Mouse (Mus musculus): ENCODE measurements around the gene Syngr4. TPM values are rescaled to one million over a fixed set of nuclear protein-coding genes. Genes with fewer than 3 reads are reported as not detected.
A peak's percentile ranks its signal among the peaks of the same experiment; 100 is the strongest.
"Not testable (repeated sequence)": the region's sequence is repeated elsewhere in the genome, so short reads cannot be mapped to it uniquely, and the experiment has no call there.

Gene Syngr4
- total RNA-seq, 2 experiments from 2014 or later: 0.36 TPM; not detected in 1

DNA sequence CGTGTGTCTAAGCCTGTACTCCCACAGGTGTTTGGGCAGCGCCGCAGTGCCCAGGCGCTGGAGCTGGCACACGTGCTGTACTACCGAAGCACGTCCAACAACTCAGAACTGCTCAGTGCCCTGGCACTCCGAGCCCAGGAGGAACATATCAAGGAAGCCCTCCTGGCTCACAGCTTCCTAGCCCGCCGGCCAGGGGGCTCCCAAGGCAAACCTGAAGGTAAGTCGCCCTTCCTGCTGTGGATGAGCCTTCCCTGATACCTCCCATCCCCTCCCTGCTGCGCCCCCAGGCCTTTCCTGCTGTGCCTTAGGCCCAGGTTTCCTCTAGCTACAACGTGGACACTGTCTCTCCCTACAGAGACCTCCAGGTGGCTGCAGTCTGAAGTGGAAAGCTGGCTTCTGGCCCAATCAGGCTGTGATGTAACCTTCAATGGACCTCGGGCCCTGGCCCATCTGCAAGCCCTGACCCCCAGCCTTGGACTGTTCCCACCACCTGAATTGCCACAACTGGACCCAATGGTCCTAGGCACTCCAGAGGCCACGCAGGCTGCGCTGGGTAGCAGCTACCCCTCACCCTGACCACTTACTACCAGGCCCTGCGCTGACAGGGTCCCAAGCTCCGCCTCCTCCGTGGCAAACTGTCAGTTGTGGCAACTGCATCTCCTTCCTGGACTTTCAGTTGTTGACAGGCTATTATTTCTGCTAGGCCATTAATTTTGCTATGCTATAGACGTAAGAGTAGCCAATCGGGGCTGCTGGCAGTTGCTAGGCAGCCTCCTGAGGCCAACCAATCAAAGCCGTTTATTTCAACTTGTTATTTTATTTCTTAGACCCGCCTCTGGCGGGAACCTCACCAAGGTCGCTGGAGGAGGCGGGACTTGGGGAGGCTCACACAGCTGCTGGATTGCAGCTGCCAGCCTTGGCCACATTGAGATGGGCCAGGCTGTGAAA, 19.8 kb upstream of the Syngr4 start:
- peak; percentile 91 for DNase-seq

DNA sequence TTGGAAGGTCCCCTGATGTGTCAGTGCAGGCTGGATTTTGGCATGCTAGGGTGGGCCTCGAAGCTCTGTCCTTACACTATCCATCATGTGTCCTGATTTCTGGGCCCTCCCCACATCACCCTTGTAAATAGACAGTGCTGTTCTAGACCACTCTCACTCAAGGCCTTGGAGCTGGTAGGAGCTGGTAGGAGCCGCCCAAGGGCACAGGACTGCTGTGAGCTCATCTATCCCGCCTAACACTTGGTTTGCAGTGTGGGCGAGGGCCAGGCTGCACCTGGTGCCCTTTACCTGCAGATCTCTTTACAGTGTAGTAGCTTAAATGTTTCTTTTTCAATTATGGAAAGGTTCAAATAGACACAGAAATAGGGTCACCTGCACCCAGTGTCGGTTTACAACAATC, 18.5 kb upstream of the Syngr4 start:
- peak in 1 of 2 experiments; percentile 56 for DNase-seq

- no peak for DNase-seq
Observed at GRCm38 (mm10) chr7:45914067-45914466, 17.6 kb upstream of the Syngr4 start.

DNA sequence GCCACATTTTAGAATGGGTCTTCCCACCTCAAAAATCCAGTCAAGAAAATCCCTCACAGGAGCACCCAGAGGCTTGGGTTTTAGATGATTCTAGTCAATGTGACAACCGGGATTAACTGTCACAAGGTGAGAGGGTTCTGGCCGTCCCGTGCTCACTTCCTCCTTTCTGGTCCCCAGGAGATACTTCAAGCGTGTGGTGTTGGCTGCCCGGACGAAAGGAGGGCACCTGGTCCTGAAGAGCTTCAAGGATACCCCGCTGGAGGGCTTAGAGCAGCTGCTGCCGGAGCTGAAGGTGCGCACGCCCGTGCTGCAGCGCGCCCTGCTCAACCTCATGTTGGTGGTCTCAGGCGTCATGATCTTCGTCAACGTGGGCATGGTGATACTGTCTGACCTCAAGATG, 12.6 kb upstream of the Syngr4 start:
- no peak for DNase-seq

- DNase-seq: no peak
Observed at GRCm38 (mm10) chr7:45908384-45908783, 11.9 kb upstream of the Syngr4 start.

DNA sequence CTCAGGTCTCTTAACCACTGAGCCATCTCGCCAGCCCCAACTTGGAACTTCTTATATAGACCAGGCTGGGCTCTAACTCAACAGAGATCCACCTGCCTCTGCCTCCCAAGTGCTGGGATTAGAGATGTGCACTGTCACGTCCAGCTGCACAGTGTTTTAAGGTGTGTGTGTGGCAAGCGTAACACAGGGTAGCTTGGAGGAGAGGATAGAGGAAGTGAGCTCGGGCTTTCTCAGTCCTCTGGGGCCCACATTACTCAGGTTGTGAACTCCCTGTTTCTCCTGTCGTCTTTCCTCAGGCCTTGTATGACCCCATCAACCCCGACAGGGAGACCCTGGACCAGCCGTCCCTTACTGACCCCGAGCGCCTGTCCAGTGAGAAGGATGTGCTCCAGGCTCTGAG, 10.1 kb upstream of the Syngr4 start:
- DNase-seq: no peak

GRCm38 (mm10) chr7:45902481-45903002, 6.0 kb upstream of the Syngr4 start:
- no peak for DNase-seq

DNA sequence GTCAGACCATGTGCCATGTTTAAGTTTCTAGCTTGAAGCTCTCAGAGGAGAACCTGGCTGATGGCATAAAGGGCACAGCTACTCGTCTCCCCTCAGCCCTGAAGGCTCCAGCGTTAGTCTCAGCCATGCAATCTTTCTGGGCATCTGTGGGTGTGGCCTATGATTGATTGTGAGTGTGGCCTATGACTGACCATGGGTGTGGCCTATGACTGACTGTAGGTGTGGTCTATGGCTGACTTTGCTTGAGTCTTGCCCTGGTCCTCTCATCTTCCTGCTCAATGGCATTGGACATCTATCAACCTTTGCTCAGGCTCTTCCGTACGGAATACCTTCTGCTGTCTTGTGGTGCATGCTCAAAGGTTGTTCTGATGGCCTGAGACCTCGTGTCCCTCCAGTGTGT, 5.0 kb upstream of the Syngr4 start:
- DNase-seq: peak in 1 of 2 experiments; percentile 52

- not testable (repeated sequence) for DNase-seq
Observed at GRCm38 (mm10) chr7:45898125-45898524, 1.6 kb upstream of the Syngr4 start.

DNA sequence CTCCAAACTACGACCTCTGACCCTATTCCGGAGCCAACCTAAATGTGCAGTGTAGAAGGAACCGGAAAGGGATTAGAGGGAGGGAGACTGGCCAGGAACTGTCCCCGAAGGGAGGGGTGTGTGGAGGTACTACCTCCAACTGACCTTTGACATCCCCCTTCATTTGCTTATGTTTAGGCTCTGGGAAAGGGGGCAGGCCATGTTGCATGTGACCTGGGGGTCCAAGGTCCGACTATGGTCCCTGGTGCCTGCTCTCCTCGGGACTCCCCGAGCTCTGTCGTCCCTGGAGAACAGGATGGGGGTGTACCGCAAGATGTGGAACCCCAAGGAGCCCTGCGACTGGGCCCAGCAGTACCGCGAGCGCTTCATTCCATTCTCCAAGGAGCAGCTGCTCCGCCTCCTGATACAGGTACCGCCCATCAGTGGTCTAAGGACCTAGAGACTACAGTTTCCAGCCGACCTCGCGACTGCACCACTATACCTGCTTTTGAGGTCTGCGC, 794 bp upstream of the Syngr4 start:
- peak; percentile 61 to 72 for DNase-seq

- DNase-seq: no peak
Observed at GRCm38 (mm10) chr7:45895931-45896516, 490 bp downstream of the Syngr4 start.

GRCm38 (mm10) chr7:45892651-45893050, 3.9 kb downstream of the Syngr4 start:
- no peak for DNase-seq

GRCm38 (mm10) chr7:45887246-45887645, 9.3 kb downstream of the Syngr4 start:
- DNase-seq: no peak

DNA sequence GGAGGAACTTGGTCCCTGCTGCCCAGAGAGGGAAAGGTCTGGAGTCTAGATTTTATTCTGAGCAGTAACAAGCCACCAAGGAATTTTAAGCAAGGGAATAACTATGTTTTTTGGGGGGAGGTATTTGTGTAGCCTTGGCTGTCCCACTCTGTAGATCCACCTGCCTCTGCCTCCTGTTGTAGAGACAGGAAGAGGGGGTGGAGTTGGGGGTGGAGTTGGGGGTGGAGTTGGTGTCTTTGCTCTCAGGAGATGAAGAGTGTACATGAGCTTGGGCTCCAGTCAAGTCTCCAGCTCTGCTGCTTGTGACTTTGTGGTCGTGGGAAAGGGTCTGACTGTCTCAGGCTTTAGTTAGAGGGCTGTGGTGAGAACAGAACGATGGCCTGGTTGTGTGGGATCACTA, 15.5 kb downstream of the Syngr4 start:
- DNase-seq: no peak

- DNase-seq: no peak
Observed at GRCm38 (mm10) chr7:45880531-45880930, 16.0 kb downstream of the Syngr4 start.

DNA sequence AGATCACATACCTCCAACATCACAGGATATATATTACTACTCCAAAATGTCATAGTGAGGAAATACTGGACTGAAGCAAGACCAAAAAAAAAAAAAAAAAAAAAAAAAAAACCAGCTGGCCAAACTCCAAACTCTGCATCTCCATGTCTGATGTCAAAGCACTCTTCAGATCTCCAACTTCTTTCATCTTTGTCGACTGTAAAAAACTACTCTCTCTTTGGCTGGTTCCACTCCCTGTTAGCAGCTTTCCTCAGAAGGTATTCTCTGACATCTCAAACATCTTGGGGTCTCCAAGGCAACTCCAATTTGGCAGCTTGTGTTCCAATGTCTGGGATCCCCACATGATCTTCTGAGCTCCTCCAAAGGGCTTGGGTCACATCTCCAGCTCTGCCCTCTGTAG, 18.2 kb downstream of the Syngr4 start, which contains the start of gene Grin2d:
Gene Grin2d (minus strand): TSS at position 101 of the 400 bp plus-strand sequence.
- not testable (repeated sequence) for DNase-seq

- DNase-seq: no peak
Observed at GRCm38 (mm10) chr7:45876895-45877294, 19.6 kb downstream of the Syngr4 start.

DNA sequence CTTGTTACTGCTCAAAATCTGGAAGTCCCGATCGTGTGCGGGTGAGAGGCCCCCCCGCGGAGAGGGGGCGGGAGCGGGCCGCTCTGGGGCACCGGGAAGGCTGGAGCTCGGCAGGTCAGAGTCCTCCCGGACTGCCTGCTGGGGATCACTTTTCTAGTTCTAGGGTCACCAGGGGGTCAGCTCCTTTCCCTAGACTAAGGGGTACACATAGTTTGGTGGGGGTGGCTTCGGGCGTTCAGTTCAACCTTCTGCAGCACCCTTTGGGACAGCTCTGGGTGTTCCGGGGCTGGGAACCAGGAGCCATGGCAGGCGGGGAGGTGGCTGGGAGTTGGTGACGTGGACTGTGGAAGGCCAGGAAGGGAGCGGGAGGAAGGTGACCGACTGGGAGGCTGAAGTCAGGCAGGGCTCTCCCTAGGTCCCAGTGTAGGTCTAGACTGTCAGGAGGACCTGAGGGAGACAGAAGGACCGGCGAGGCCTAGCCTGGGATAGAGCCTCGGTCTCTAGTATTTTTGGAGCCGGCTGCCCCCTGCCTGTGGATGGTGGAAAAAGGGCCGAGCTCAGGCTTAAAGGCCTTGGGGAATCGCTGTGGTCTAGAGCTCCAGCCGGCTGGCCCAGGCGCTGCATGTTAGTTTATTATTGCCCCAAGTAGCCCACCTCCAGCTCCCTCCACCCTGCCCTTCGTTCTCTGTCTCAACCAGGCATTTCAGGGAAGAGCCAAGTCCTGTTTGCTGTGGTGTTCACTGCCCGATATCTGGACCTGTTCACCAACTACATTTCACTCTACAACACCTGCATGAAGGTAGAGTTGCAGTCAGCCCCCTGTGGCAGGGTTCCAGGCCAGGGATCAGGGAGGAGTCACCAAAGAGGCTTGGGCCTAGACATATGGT, 23.2 kb downstream of the Syngr4 start:
- DNase-seq: peak; percentile 71 to 80

GRCm38 (mm10) chr7:45872624-45873023, 23.9 kb downstream of the Syngr4 start, which contains the start of gene Kdelr1:
Gene Kdelr1, plus strand, starts transcription at chr7:45872772.
- DNase-seq: peak; percentile 92 to 94

- no peak for DNase-seq
Observed at GRCm38 (mm10) chr7:45870282-45871058, 26.0 kb downstream of the Syngr4 start.

- DNase-seq: peak; percentile 15 to 24
Observed at GRCm38 (mm10) chr7:45869787-45870186, 26.7 kb downstream of the Syngr4 start.

Measured in adrenal gland, postnatal 36 days (tissue).